Mouse (Mus musculus) embryo, embryonic 9.5 days (tissue): Measurements from ENCODE around the gene Bdh2.
A peak's percentile ranks its signal among the peaks of the same experiment; 100 is the strongest.

Source experiments
- DNase-seq: peaks from one replicate; pipeline ENCODE4 v3.0.0-alpha.2; 2017; ENCODE audit errors: extremely low spot score

The Bdh2 gene

GRCm38 (mm10) chr3:135298560-135298959, 17.5 kb downstream of the Bdh2 start:
- no peak for DNase-seq

- DNase-seq = no peak
Measured at GRCm38 (mm10) chr3:135300081-135300480, 19.1 kb downstream of the Bdh2 start.

- DNase-seq = peak; percentile 40
Measured at GRCm38 (mm10) chr3:135304060-135304459, 23.0 kb downstream of the Bdh2 start.

GRCm38 (mm10) chr3:135304566-135304965, 23.5 kb downstream of the Bdh2 start:
- peak; percentile 48 for DNase-seq

- peak; percentile 61 for DNase-seq
Measured at GRCm38 (mm10) chr3:135307411-135308259, 26.6 kb downstream of the Bdh2 start, which contains the start of gene Slc9b2. Slc9b2 (plus strand) TSS chr3:135307700.

GRCm38 (mm10) chr3:135312916-135313491, 32.0 kb downstream of the Bdh2 start:
- no peak for DNase-seq

- no peak for DNase-seq
Measured at GRCm38 (mm10) chr3:135313727-135314126, 32.7 kb downstream of the Bdh2 start.

- no peak for DNase-seq
Measured at GRCm38 (mm10) chr3:135314811-135315210, 33.8 kb downstream of the Bdh2 start.

GRCm38 (mm10) chr3:135315720-135316425, 34.9 kb downstream of the Bdh2 start:
- DNase-seq = no peak

GRCm38 (mm10) chr3:135318331-135318730, 37.3 kb downstream of the Bdh2 start:
- no peak for DNase-seq

- DNase-seq = no peak
Measured at GRCm38 (mm10) chr3:135324354-135324753, 43.3 kb downstream of the Bdh2 start.

- no peak for DNase-seq
Measured at GRCm38 (mm10) chr3:135327176-135327575, 46.2 kb downstream of the Bdh2 start.

GRCm38 (mm10) chr3:135327601-135328000, 46.6 kb downstream of the Bdh2 start:
- no peak for DNase-seq

GRCm38 (mm10) chr3:135328560-135328959, 47.5 kb downstream of the Bdh2 start:
- DNase-seq = peak; percentile 58

- no peak for DNase-seq
Measured at GRCm38 (mm10) chr3:135332691-135333090, 51.7 kb downstream of the Bdh2 start.

- DNase-seq = no peak
Measured at GRCm38 (mm10) chr3:135333763-135334162, 52.7 kb downstream of the Bdh2 start.

- DNase-seq = no peak
Measured at GRCm38 (mm10) chr3:135347739-135348264, 66.8 kb downstream of the Bdh2 start, which contains the start of gene Slc9b1. Slc9b1 (plus strand) TSS chr3:135348029.

GRCm38 (mm10) chr3:135349022-135349421, 68.0 kb downstream of the Bdh2 start:
- DNase-seq = no peak

- no peak for DNase-seq
Measured at GRCm38 (mm10) chr3:135351857-135352256, 70.8 kb downstream of the Bdh2 start.
